Mouse (Mus musculus) brain, embryonic 14.5 days (tissue): ENCODE data around the gene Cdr2.

Experiments
- CTCF ChIP-seq: fragments of 200-500 bp; IDR thresholded peaks from 2 replicates; pipeline ENCODE4 v1.5.1; 2012; ENCODE audit warnings: inconsistent platforms, mild to moderate bottlenecking, moderate library complexity, borderline replicate concordance; ENCODE audit not compliant: insufficient read depth, insufficient read length; ENCODE audit errors: extremely low read depth
- POLR2A ChIP-seq: fragments of 200-500 bp; IDR thresholded peaks from 2 replicates; pipeline ENCODE4 v1.6.1; 2012; ENCODE audit warnings: mild to moderate bottlenecking, inconsistent platforms, borderline replicate concordance; ENCODE audit not compliant: poor library complexity, insufficient read depth, insufficient read length, severe bottlenecking; ENCODE audit errors: extremely low read depth

DNA sequence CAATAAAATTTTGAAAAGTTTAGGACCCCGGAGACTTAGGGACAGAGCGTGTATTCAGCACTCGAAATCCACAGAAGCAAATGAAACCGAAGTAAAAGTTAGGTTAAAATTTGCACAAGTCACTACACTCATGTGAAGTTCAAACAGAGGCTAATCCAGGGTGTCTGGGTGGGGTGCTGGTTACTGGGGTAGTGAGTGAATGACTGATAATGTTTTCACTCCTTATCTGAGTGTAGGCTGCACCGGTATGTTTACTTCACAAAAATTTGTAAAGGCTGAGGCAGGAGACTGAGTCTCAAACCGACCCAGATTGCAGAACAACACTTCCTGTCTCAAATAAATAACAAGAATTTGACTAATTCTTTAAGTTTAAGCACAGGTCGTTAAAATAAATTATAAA is 12.9 kb downstream of the Cdr2 start:
- no peak for TF ChIP-seq POLR2A
- no peak for TF ChIP-seq CTCF
